Mouse (Mus musculus): ENCODE data around the gene Erbb2.

GRCm38 (mm10) chr11:98384721-98385637 is 27.3 kb upstream of the Erbb2 start:
- TF ChIP-seq CTCF (IDR thresholded peaks at IDR 0.05; ENCODE audit: low read depth), result no peak
- TF ChIP-seq EP300 (optimal IDR thresholded peaks at IDR 0.05), result no peak
